Mouse (Mus musculus): ENCODE measurements around the gene Tcf23. TPM values are rescaled to one million over a fixed set of nuclear protein-coding genes. Genes with fewer than 3 reads are reported as not detected.

Tcf23 gene
- polyA plus RNA-seq, 1 experiment from 2014 or later, result 0.18 TPM

GRCm38 (mm10) chr5:30949654-30950326, 18.7 kb upstream of the Tcf23 start:
- under 1% methylated on average over 31 of the region's 31 CpGs for WGBS
- ATAC-seq (ENCODE audit: insufficient number of reproducible peaks, low FRiP score), result peak; percentile 92
- H3K9me3 ChIP-seq (replicated peaks), result no peaks in the 10 kb centered on the region

GRCm38 (mm10) chr5:30950451-30950850, 18.0 kb upstream of the Tcf23 start:
- H3K27ac ChIP-seq (ENCODE audit: poor library complexity, severe bottlenecking), result no peak overlapping the region
- WGBS, result 70% methylated on average over 4 of the region's 4 CpGs
- H3K4me2 ChIP-seq, result peak overlapping the region; percentile 74
- H3K9ac ChIP-seq, result peak overlapping the region; percentile 74
- peaks cover 39% of the 10 kb centered on the region for H3K36me3 ChIP-seq
- peaks cover 8% of the 10 kb centered on the region for H3K4me1 ChIP-seq (replicated peaks)
- no peak; the same call in 1 of the 2 replicates for ATAC-seq (ENCODE audit: insufficient number of reproducible peaks, low FRiP score)
- peak overlapping the region; percentile 55 for H3K4me3 ChIP-seq
- peaks cover 6% of the 10 kb centered on the region; the same call in 1 of the 2 replicates for H3K27me3 ChIP-seq (replicated peaks)
- H3K9me3 ChIP-seq (replicated peaks), result no peaks in the 10 kb centered on the region

More at GRCm38 (mm10) chr5:30949654-30950326, 18.7 kb upstream of the Tcf23 start:
- H3K36me3 ChIP-seq, result peaks cover 32% of the 10 kb centered on the region
- H3K4me1 ChIP-seq (replicated peaks), result peaks cover 14% of the 10 kb centered on the region
- H3K4me2 ChIP-seq, result peak overlapping the region; percentile 74
- H3K27ac ChIP-seq (ENCODE audit: poor library complexity, severe bottlenecking), result peak overlapping the region; percentile 34; the same call in 1 of the 2 replicates
- H3K9ac ChIP-seq, result peak overlapping the region; percentile 74
- peaks cover 9% of the 10 kb centered on the region; the same call in 1 of the 2 replicates for H3K27me3 ChIP-seq (replicated peaks)
- H3K4me3 ChIP-seq, result peak overlapping the region; percentile 55

GRCm38 (mm10) chr5:30950922-30951321, 17.5 kb upstream of the Tcf23 start:
- peaks cover 6% of the 10 kb centered on the region for H3K4me1 ChIP-seq (replicated peaks)
- H3K4me2 ChIP-seq, result no peak overlapping the region
- ATAC-seq (ENCODE audit: insufficient number of reproducible peaks, low FRiP score), result no peak
- WGBS, result 83% methylated on average over 2 of the region's 2 CpGs
- H3K9ac ChIP-seq, result no peak overlapping the region
- H3K36me3 ChIP-seq, result peaks cover 43% of the 10 kb centered on the region
- no peak overlapping the region for H3K4me3 ChIP-seq
- no peak overlapping the region for H3K27ac ChIP-seq (ENCODE audit: poor library complexity, severe bottlenecking)
- H3K27me3 ChIP-seq (replicated peaks), result peaks cover 5% of the 10 kb centered on the region; the same call in 1 of the 2 replicates
- no peaks in the 10 kb centered on the region for H3K9me3 ChIP-seq (replicated peaks)

- Histone ChIP-seq H3K4me2 (no peak overlapping the region), H3K9ac (no peak overlapping the region), H3K36me3 (peaks cover 46% of the 10 kb centered on the region), H3K4me1 (replicated peaks) (peaks cover 6% of the 10 kb centered on the region), H3K27ac (ENCODE audit: poor library complexity, severe bottlenecking) (no peak overlapping the region), H3K9me3 (replicated peaks) (no peaks in the 10 kb centered on the region), H3K4me3 (no peak overlapping the region), H3K27me3 (replicated peaks) (no peaks in the 10 kb centered on the region)
- no peak for ATAC-seq (ENCODE audit: insufficient number of reproducible peaks, low FRiP score)
- WGBS, result 86% methylated on average over 6 of the region's 6 CpGs
These were observed 16.8 kb upstream of the Tcf23 start for GRCm38 (mm10) chr5:30951706-30952105.

GRCm38 (mm10) chr5:30952551-30952950, 15.9 kb upstream of the Tcf23 start:
- H3K4me3 ChIP-seq, result no peak overlapping the region
- H3K4me2 ChIP-seq, result no peak overlapping the region
- no peaks in the 10 kb centered on the region for H3K9me3 ChIP-seq (replicated peaks)
- H3K27ac ChIP-seq (ENCODE audit: poor library complexity, severe bottlenecking), result no peak overlapping the region
- 87% methylated on average over 5 of the region's 5 CpGs for WGBS
- H3K4me1 ChIP-seq (replicated peaks), result peaks cover 8% of the 10 kb centered on the region
- H3K9ac ChIP-seq, result no peak overlapping the region
- ATAC-seq (ENCODE audit: insufficient number of reproducible peaks, low FRiP score), result no peak
- no peaks in the 10 kb centered on the region for H3K27me3 ChIP-seq (replicated peaks)
- H3K36me3 ChIP-seq, result peaks cover 49% of the 10 kb centered on the region

GRCm38 (mm10) chr5:30954065-30954464, 14.4 kb upstream of the Tcf23 start:
- peaks cover 61% of the 10 kb centered on the region for H3K36me3 ChIP-seq

GRCm38 (mm10) chr5:30954556-30954955, 13.9 kb upstream of the Tcf23 start:
- WGBS, result 92% methylated on average over 9 of the region's 9 CpGs
- Histone ChIP-seq H3K9me3 (replicated peaks) (no peaks in the 10 kb centered on the region), H3K9ac (no peak overlapping the region), H3K36me3 (peaks cover 61% of the 10 kb centered on the region), H3K4me3 (no peak overlapping the region), H3K27ac (ENCODE audit: poor library complexity, severe bottlenecking) (no peak overlapping the region), H3K4me1 (replicated peaks) (peaks cover 22% of the 10 kb centered on the region), H3K4me2 (no peak overlapping the region), H3K27me3 (replicated peaks) (no peaks in the 10 kb centered on the region)
- no peak for ATAC-seq (ENCODE audit: insufficient number of reproducible peaks, low FRiP score)

More at GRCm38 (mm10) chr5:30954065-30954464, 14.4 kb upstream of the Tcf23 start:
- ATAC-seq (ENCODE audit: insufficient number of reproducible peaks, low FRiP score), result no peak
- peaks cover 20% of the 10 kb centered on the region for H3K4me1 ChIP-seq (replicated peaks)
- H3K9me3 ChIP-seq (replicated peaks), result no peaks in the 10 kb centered on the region
- no peak overlapping the region for H3K4me2 ChIP-seq
- no peak overlapping the region for H3K9ac ChIP-seq
- 92% methylated on average over 6 of the region's 6 CpGs for WGBS
- no peaks in the 10 kb centered on the region for H3K27me3 ChIP-seq (replicated peaks)
- H3K4me3 ChIP-seq, result no peak overlapping the region
- H3K27ac ChIP-seq (ENCODE audit: poor library complexity, severe bottlenecking), result no peak overlapping the region

- H3K27me3 ChIP-seq (replicated peaks), result no peaks in the 10 kb centered on the region
- H3K36me3 ChIP-seq, result peaks cover 61% of the 10 kb centered on the region
- 91% methylated on average over 6 of the region's 6 CpGs for WGBS
- H3K9me3 ChIP-seq (replicated peaks), result no peaks in the 10 kb centered on the region
- no peak overlapping the region for H3K9ac ChIP-seq
- peaks cover 24% of the 10 kb centered on the region for H3K4me1 ChIP-seq (replicated peaks)
- no peak overlapping the region for H3K4me3 ChIP-seq
- ATAC-seq (ENCODE audit: insufficient number of reproducible peaks, low FRiP score), result no peak
- no peak overlapping the region for H3K4me2 ChIP-seq
- H3K27ac ChIP-seq (ENCODE audit: poor library complexity, severe bottlenecking), result no peak overlapping the region
These were observed 12.7 kb upstream of the Tcf23 start for GRCm38 (mm10) chr5:30955751-30956150.

GRCm38 (mm10) chr5:30957891-30958290, 10.6 kb upstream of the Tcf23 start:
- Histone ChIP-seq H3K4me3 (no peak overlapping the region), H3K4me2 (no peak overlapping the region), H3K27ac (ENCODE audit: poor library complexity, severe bottlenecking) (no peak overlapping the region), H3K9ac (no peak overlapping the region), H3K4me1 (replicated peaks) (peaks cover 22% of the 10 kb centered on the region), H3K9me3 (replicated peaks) (no peaks in the 10 kb centered on the region), H3K27me3 (replicated peaks) (no peaks in the 10 kb centered on the region), H3K36me3 (peaks cover 48% of the 10 kb centered on the region)
- no peak for ATAC-seq (ENCODE audit: insufficient number of reproducible peaks, low FRiP score)
- 88% methylated on average over 6 of the region's 6 CpGs for WGBS

- peak overlapping the region; percentile 88 for H3K27ac ChIP-seq (ENCODE audit: poor library complexity, severe bottlenecking)
- H3K4me3 ChIP-seq, result peak overlapping the region; percentile 85
- H3K27me3 ChIP-seq (replicated peaks), result no peaks in the 10 kb centered on the region
- H3K4me1 ChIP-seq (replicated peaks), result peaks cover 22% of the 10 kb centered on the region
- H3K9me3 ChIP-seq (replicated peaks), result 0 out of 2 replicates have a peak, but pooled peaks cover 3% of the 10 kb centered on the region
- peak overlapping the region; percentile 92 for H3K9ac ChIP-seq
- 38% methylated on average over 19 of the region's 19 CpGs for WGBS
- H3K36me3 ChIP-seq, result peaks cover 34% of the 10 kb centered on the region
- peak overlapping the region; percentile 93 for H3K4me2 ChIP-seq
- ATAC-seq (ENCODE audit: insufficient number of reproducible peaks, low FRiP score), result no peak
These were observed 9.1 kb upstream of the Tcf23 start for GRCm38 (mm10) chr5:30959198-30959854.

- ATAC-seq (ENCODE audit: insufficient number of reproducible peaks, low FRiP score), result peak; percentile 95
- Histone ChIP-seq H3K27ac (ENCODE audit: poor library complexity, severe bottlenecking) (peak within 1 kb of the TSS; percentile 88), H3K4me3 (peak within 1 kb of the TSS; percentile 85), H3K9ac (peak within 1 kb of the TSS; percentile 92), H3K4me2 (peak within 1 kb of the TSS; percentile 93), H3K9me3 (replicated peaks) (0 out of 2 replicates have a peak, but pooled peaks cover 3% of the 10 kb centered on the region), H3K4me1 (replicated peaks) (peaks cover 22% of the 10 kb centered on the region), H3K36me3 (peaks cover 27% of the 10 kb centered on the region), H3K27me3 (replicated peaks) (no peaks in the 10 kb centered on the region)
- WGBS, result under 1% methylated on average over 56 of the region's 56 CpGs
These were observed 8.4 kb upstream of the Tcf23 start, which contains the start of gene Preb for GRCm38 (mm10) chr5:30959966-30960501. Preb (minus strand) TSS chr5:30960361.

All from heart, embryonic 12.5 days (tissue).